In the genomic region with DNA sequence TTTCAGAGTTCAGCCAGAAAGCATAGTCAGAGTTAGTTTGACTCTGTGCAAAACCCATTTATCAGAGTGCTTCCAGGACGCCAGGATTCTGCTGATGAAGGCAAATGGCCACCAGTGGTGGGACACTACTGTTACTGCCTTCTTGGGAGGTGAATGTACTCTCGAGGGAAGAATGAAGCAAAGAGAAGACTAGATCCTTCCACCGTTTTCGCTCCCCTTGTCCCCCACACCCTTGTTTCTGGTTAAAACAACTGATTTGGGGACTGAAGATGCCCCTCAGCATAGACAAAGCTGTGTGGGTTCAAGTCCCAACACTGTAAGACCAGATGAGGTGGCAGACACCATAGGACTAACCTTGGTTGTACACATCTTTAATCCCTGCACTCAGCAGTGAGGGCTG, we compare ENCODE assay signal across 9 mouse cellular contexts. TPM values are rescaled to one million over a fixed set of nuclear protein-coding genes. Genes with fewer than 3 reads are reported as not detected.
A peak's percentile ranks its signal among the peaks of the same experiment; 100 is the strongest.
DNase-seq lines count a peak whose midpoint lies in the region; ATAC-seq and TF ChIP-seq lines count a peak whose summit lies in the region.
"Had no signal": no experiment of that assay in that cellular context is flagged by ENCODE, and none has a peak within 500 bp of the region (broad histone marks: within the 10 kb centered on the region; RNA-seq: fewer than 3 reads in every experiment).

No protein-coding gene starts in this region.

- TF ChIP-seq CTCF in ES-Bruce4 (IDR thresholded peaks at IDR 0.05; ENCODE audit: low read depth, low read length): no peak
- TF ChIP-seq CTCF in bone marrow macrophage, adult 2 months (IDR thresholded peaks at IDR 0.05; ENCODE audit: low read depth, low read length): no peak

- H3K4me2 ChIP-seq in kidney, embryonic 15.5 days: no peak overlapping the region
- no peak overlapping the region; the same call in 1 of the 2 replicates for H3K4me2 ChIP-seq in limb, embryonic 13.5 days (replicated peaks)

- H3K27me3 ChIP-seq in kidney, embryonic 15.5 days: no peaks in the 10 kb centered on the region
- H3K27me3 ChIP-seq in ES-Bruce4 (ENCODE audit: control insufficient read depth, insufficient read depth, low read length, poor library complexity, severe bottlenecking): no peaks in the 10 kb centered on the region
- no peaks in the 10 kb centered on the region for H3K27me3 ChIP-seq in limb, embryonic 13.5 days

- 65% methylated on average over 4 of the region's 4 CpGs for WGBS in kidney, embryonic 15.5 days
- 65% methylated on average over 4 of the region's 4 CpGs for WGBS in limb, embryonic 13.5 days

- no peak for TF ChIP-seq EP300 in ES-Bruce4 (IDR thresholded peaks at IDR 0.05; ENCODE audit: insufficient read depth, low read depth, low read length)

- peaks cover 92% of the 10 kb centered on the region for H3K4me1 ChIP-seq in kidney, embryonic 15.5 days
- peaks cover 8% of the 10 kb centered on the region for H3K4me1 ChIP-seq in ES-Bruce4 (ENCODE audit: control insufficient read depth, insufficient read depth, low read length)
- peaks cover 51% of the 10 kb centered on the region for H3K4me1 ChIP-seq in bone marrow macrophage, adult 2 months (ENCODE audit: control insufficient read depth, insufficient read depth, low read length)
- peaks cover 71% of the 10 kb centered on the region for H3K4me1 ChIP-seq in limb, embryonic 13.5 days

- no peak overlapping the region for H3K4me3 ChIP-seq in kidney, embryonic 15.5 days (replicated peaks)
- H3K4me3 ChIP-seq in ES-Bruce4 (ENCODE audit: low read depth, low read length): no peak overlapping the region
- H3K4me3 ChIP-seq in bone marrow macrophage, adult 2 months (ENCODE audit: insufficient read depth, low read length): no peak overlapping the region
- H3K4me3 ChIP-seq in limb, embryonic 13.5 days: no peak overlapping the region

- no peak for TF ChIP-seq POLR2A in ES-Bruce4 (IDR thresholded peaks at IDR 0.05; ENCODE audit: insufficient read depth, low read length)
- TF ChIP-seq POLR2A in bone marrow macrophage, adult 2 months (IDR thresholded peaks at IDR 0.05; ENCODE audit: borderline replicate concordance, low read depth, low read length): no peak

- no peak for DNase-seq in kidney, postnatal 10 days
- no peak for DNase-seq in urinary bladder, postnatal 14 days (ENCODE audit: low spot score)
- DNase-seq in spleen, postnatal 36 days (ENCODE audit: low spot score in 2 of 2): no peak
- no peak for DNase-seq in adrenal gland, adult 2 months
- DNase-seq: gastrocnemius, postnatal 10 days had no signal

- H3K9me3 ChIP-seq in kidney, embryonic 15.5 days (replicated peaks): no peaks in the 10 kb centered on the region
- no peaks in the 10 kb centered on the region for H3K9me3 ChIP-seq in ES-Bruce4 (replicated peaks; ENCODE audit: control insufficient read depth, insufficient read depth, low read length, poor library complexity, severe bottlenecking)
- H3K9me3 ChIP-seq in limb, embryonic 13.5 days: no peaks in the 10 kb centered on the region

- H3K9ac ChIP-seq in kidney, embryonic 15.5 days: no peak overlapping the region
- 0 out of 2 replicates have a peak overlapping the region, but pooled peaks have one; percentile 5 for H3K9ac ChIP-seq in ES-Bruce4 (ENCODE audit: low read depth, poor library complexity, severe bottlenecking)
- H3K9ac ChIP-seq in limb, embryonic 13.5 days: no peak overlapping the region

- no peak for ATAC-seq in kidney, embryonic 15.5 days (replicated peaks; ENCODE audit: low FRiP score)
- ATAC-seq in limb, embryonic 13.5 days (ENCODE audit: low FRiP score, low read depth): no peak

- no peaks in the 10 kb centered on the region for H3K36me3 ChIP-seq in kidney, embryonic 15.5 days
- H3K36me3 ChIP-seq in ES-Bruce4 (ENCODE audit: control insufficient read depth, insufficient read depth, low read length, poor library complexity, severe bottlenecking): no peaks in the 10 kb centered on the region
- H3K36me3 ChIP-seq in limb, embryonic 13.5 days: no peaks in the 10 kb centered on the region

- peak overlapping the region; percentile 98 for H3K27ac ChIP-seq in kidney, embryonic 15.5 days
- no peak overlapping the region for H3K27ac ChIP-seq in ES-Bruce4 (ENCODE audit: insufficient read depth, low read length)
- H3K27ac ChIP-seq in bone marrow macrophage, adult 2 months (ENCODE audit: insufficient read depth, low read depth, low read length): peak overlapping the region; percentile 84; the same call in 1 of the 2 replicates
- H3K27ac ChIP-seq in limb, embryonic 13.5 days: peak overlapping the region; percentile 94; the same call in 1 of the 2 replicates

RNA-seq across cellular contexts. Expression of a gene that starts 9.0 kb away (rescaled TPM):
- 2.0 and 2.3 TPM in 2 replicates for polyA plus RNA-seq in kidney, embryonic 15.5 days (2015; fragmentation: Nextera tagmentation; extraction: Ambion mirVana)
- 7.4 and 7.5 TPM in 2 replicates for polyA plus RNA-seq in ES-Bruce4 (2011; ENCODE audit: insufficient read depth, insufficient read length, low read depth, missing spikeins)
- 7.4 and 8.2 TPM in 2 replicates for polyA plus RNA-seq in bone marrow macrophage, adult 2 months (2012; ENCODE audit: insufficient read depth, insufficient read length, missing spikeins)
- polyA plus RNA-seq in limb, embryonic 13.5 days (2015; fragmentation: Nextera tagmentation; extraction: Ambion mirVana): 0.93 and 1.1 TPM in 2 replicates
- 100 to 1,000 TPM; 135 to 155 TPM for total RNA-seq in adrenal gland, adult 2 months (2021)
- polyA plus RNA-seq in adrenal gland, adult 2 months (2012; rRNA removed): 404 and 577 TPM in 2 replicates

RNA-seq across cellular contexts. Expression of a gene that starts 11.2 kb away (rescaled TPM):
- polyA plus RNA-seq in kidney, embryonic 15.5 days (2015; fragmentation: Nextera tagmentation; extraction: Ambion mirVana): 25.1 and 25.8 TPM in 2 replicates
- polyA plus RNA-seq in ES-Bruce4 (2011; ENCODE audit: insufficient read depth, insufficient read length, low read depth, missing spikeins): 68.7 and 69.1 TPM in 2 replicates
- 78.4 and 79.3 TPM in 2 replicates for polyA plus RNA-seq in bone marrow macrophage, adult 2 months (2012; ENCODE audit: insufficient read depth, insufficient read length, missing spikeins)
- polyA plus RNA-seq in limb, embryonic 13.5 days (2015; fragmentation: Nextera tagmentation; extraction: Ambion mirVana): 28.9 and 29.2 TPM in 2 replicates
- total RNA-seq in adrenal gland, adult 2 months (2021): 10 to 100 TPM; 80.9 to 98.0 TPM
- polyA plus RNA-seq in adrenal gland, adult 2 months (2012; rRNA removed): 63.2 and 65.0 TPM in 2 replicates

RNA-seq across cellular contexts. Expression of a gene that starts 20.6 kb away (rescaled TPM):
- 40.6 and 40.8 TPM in 2 replicates for polyA plus RNA-seq in kidney, embryonic 15.5 days (2015; fragmentation: Nextera tagmentation; extraction: Ambion mirVana)
- 55.0 and 57.7 TPM in 2 replicates for polyA plus RNA-seq in ES-Bruce4 (2011; ENCODE audit: insufficient read depth, insufficient read length, low read depth, missing spikeins)
- 37.9 and 40.1 TPM in 2 replicates for polyA plus RNA-seq in bone marrow macrophage, adult 2 months (2012; ENCODE audit: insufficient read depth, insufficient read length, missing spikeins)
- polyA plus RNA-seq in limb, embryonic 13.5 days (2015; fragmentation: Nextera tagmentation; extraction: Ambion mirVana): 39.5 and 40.0 TPM in 2 replicates
- total RNA-seq in adrenal gland, adult 2 months (2021): 10 to 100 TPM; 30.0 to 32.3 TPM
- polyA plus RNA-seq in adrenal gland, adult 2 months (2012; rRNA removed): 27.9 and 30.2 TPM in 2 replicates

RNA-seq across cellular contexts. Expression of a gene that starts 43.7 kb away (rescaled TPM):
- 21.7 and 26.9 TPM in 2 replicates for polyA plus RNA-seq in kidney, embryonic 15.5 days (2015; fragmentation: Nextera tagmentation; extraction: Ambion mirVana)
- polyA plus RNA-seq in ES-Bruce4 (2011; ENCODE audit: insufficient read depth, insufficient read length, low read depth, missing spikeins): 20.7 and 24.6 TPM in 2 replicates
- 20.7 and 23.5 TPM in 2 replicates for polyA plus RNA-seq in bone marrow macrophage, adult 2 months (2012; ENCODE audit: insufficient read depth, insufficient read length, missing spikeins)
- polyA plus RNA-seq in limb, embryonic 13.5 days (2015; fragmentation: Nextera tagmentation; extraction: Ambion mirVana): 34.1 and 34.3 TPM in 2 replicates
- 10 to 100 TPM; 84.6 to 86.1 TPM for total RNA-seq in adrenal gland, adult 2 months (2021)
- polyA plus RNA-seq in adrenal gland, adult 2 months (2012; rRNA removed): 105 and 132 TPM in 2 replicates

RNA-seq across cellular contexts. Expression of a gene that starts 52.4 kb away (rescaled TPM):
- 1.6 and 1.7 TPM in 2 replicates for polyA plus RNA-seq in kidney, embryonic 15.5 days (2015; fragmentation: Nextera tagmentation; extraction: Ambion mirVana)
- 3.5 and 4.0 TPM in 2 replicates for polyA plus RNA-seq in ES-Bruce4 (2011; ENCODE audit: insufficient read depth, insufficient read length, low read depth, missing spikeins)
- polyA plus RNA-seq in bone marrow macrophage, adult 2 months (2012; ENCODE audit: insufficient read depth, insufficient read length, missing spikeins): 0.62 and 0.65 TPM in 2 replicates
- 4.2 and 4.4 TPM in 2 replicates for polyA plus RNA-seq in limb, embryonic 13.5 days (2015; fragmentation: Nextera tagmentation; extraction: Ambion mirVana)
- total RNA-seq in adrenal gland, adult 2 months (2021): under 1 TPM; 0.29 to 0.79 TPM
- polyA plus RNA-seq in adrenal gland, adult 2 months (2012; rRNA removed): 1.5 and 1.9 TPM in 2 replicates

Comparison
In these comparisons a context has a peak if more than half of its experiments do, and no peak if none do; other contexts are left out.
1. RNA of a gene that starts 9.0 kb away (polyA plus RNA-seq): 404 to 577 TPM in adrenal gland, adult 2 months; 7.4 to 8.2 TPM in bone marrow macrophage, adult 2 months, 7.4 to 7.5 TPM in ES-Bruce4, 2.0 to 2.3 TPM in kidney, embryonic 15.5 days and 0.93 to 1.1 TPM in limb, embryonic 13.5 days; every median in the first group is over 10 times any median in the second.